ENCODE assay signal across 8 mouse cellular contexts in the genomic region with DNA sequence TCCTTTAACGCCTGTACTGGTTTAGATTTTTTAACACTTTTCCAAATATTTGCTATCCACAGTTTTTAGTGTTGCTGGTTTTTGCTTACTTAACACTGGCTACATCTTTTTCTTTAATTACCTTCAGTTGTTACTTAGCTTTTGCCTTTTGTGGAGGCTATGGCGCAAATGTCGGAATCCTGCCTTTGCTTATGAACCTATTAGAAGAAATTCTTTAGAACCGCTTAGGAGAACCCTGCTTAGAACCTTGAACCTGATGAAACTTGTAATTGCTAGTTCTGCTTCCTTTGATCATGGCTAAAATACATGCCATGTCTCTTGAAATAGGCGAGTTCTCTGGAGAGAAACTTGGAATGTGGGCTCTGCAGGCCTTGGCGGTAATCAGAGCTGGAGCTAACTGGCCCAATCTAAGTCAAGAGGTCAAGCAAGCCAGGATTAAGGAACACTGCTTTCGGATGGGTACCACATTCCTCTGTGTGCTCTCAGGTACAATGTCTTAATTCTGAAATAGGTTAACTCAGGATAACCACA. TPM values are rescaled to one million over a fixed set of nuclear protein-coding genes. Genes with fewer than 3 reads are reported as not detected.
A peak's percentile ranks its signal among the peaks of the same experiment; 100 is the strongest.
DNase-seq lines count a peak whose midpoint lies in the region; ATAC-seq and TF ChIP-seq lines count a peak whose summit lies in the region.

No protein-coding gene starts in this region.

- H3K27ac ChIP-seq in heart, embryonic 14.5 days (replicated peaks in 1 of 2; ENCODE audit: control insufficient read depth in 1 of 2, insufficient read depth in 1 of 2, low read depth in 2 of 2, low read length in 2 of 2) = peak overlapping the region; percentile 61 to 67
- peak overlapping the region; percentile 70 for H3K27ac ChIP-seq in hindbrain, postnatal 0 days

- no peaks in the 10 kb centered on the region for H3K9me3 ChIP-seq in heart, embryonic 14.5 days (ENCODE audit: control insufficient read depth, low read length)
- H3K9me3 ChIP-seq in hindbrain, postnatal 0 days (ENCODE audit: low read length) = no peaks in the 10 kb centered on the region

- peak overlapping the region; percentile 18 to 44 for H3K4me3 ChIP-seq in heart, embryonic 14.5 days (ENCODE audit: control insufficient read depth in 1 of 2, insufficient read depth in 1 of 2, low read depth in 1 of 2, low read length in 2 of 2)
- H3K4me3 ChIP-seq in hindbrain, postnatal 0 days (ENCODE audit: low read length) = peak overlapping the region; percentile 32

- no peaks in the 10 kb centered on the region for H3K36me3 ChIP-seq in heart, embryonic 14.5 days (ENCODE audit: control insufficient read depth, insufficient read depth, low read length)
- H3K36me3 ChIP-seq in hindbrain, postnatal 0 days (ENCODE audit: insufficient read depth, low read length) = no peaks in the 10 kb centered on the region

- no peak for TF ChIP-seq CTCF in hindbrain, postnatal 0 days (IDR thresholded peaks at IDR 0.05; ENCODE audit: low read depth)

- peak overlapping the region; percentile 70 for H3K4me2 ChIP-seq in heart, embryonic 14.5 days (ENCODE audit: low read length)
- H3K4me2 ChIP-seq in hindbrain, postnatal 0 days (ENCODE audit: low read depth, low read length) = peak overlapping the region; percentile 52

- no peaks in the 10 kb centered on the region for H3K27me3 ChIP-seq in heart, embryonic 14.5 days (ENCODE audit: control insufficient read depth, insufficient read depth, low read length)
- no peaks in the 10 kb centered on the region for H3K27me3 ChIP-seq in hindbrain, postnatal 0 days (ENCODE audit: insufficient read depth, low read length)

- DNase-seq in heart, postnatal 10 days = no peak
- peak; percentile 79 for DNase-seq in embryo, embryonic 10.5 days (ENCODE audit: low spot score)
- no peak for DNase-seq in hindbrain, postnatal 0 days (ENCODE audit: low spot score)
- DNase-seq in neural tube, embryonic 10.5 days (ENCODE audit: extremely low spot score, low spot score) = peak; percentile 52
- DNase-seq in urinary bladder, postnatal 14 days (ENCODE audit: low spot score) = no peak
- DNase-seq in right cerebral cortex, adult 18-20 months = no peak
- DNase-seq in cerebellum, postnatal 4 days (ENCODE audit: low spot score in 2 of 2) = no peak

- no peak for ATAC-seq in heart, embryonic 14.5 days (ENCODE audit: insufficient number of reproducible peaks, insufficient read depth, low FRiP score, low read depth)
- ATAC-seq in hindbrain, postnatal 0 days = no peak

- peak overlapping the region; percentile 79 for H3K9ac ChIP-seq in heart, embryonic 14.5 days (ENCODE audit: low read length)
- H3K9ac ChIP-seq in hindbrain, postnatal 0 days (replicated peaks; ENCODE audit: low read length) = peak overlapping the region; percentile 42; the same call in 1 of the 2 replicates

- H3K4me1 ChIP-seq in heart, embryonic 14.5 days (ENCODE audit: control insufficient read depth in 2 of 2, insufficient read depth in 2 of 2, low read length in 2 of 2) = peaks cover 3 to 18% of the 10 kb centered on the region in 2 experiments; a peak in 3 of 4 replicates
- 0 out of 2 replicates have a peak, but pooled peaks cover 3% of the 10 kb centered on the region for H3K4me1 ChIP-seq in hindbrain, postnatal 0 days (ENCODE audit: insufficient read depth, low read length)

- 26% methylated on average over 7 of the region's 7 CpGs for WGBS in heart, embryonic 14.5 days
- 8% methylated on average over 7 of the region's 7 CpGs for whole genome bisulfite sequencing in hindbrain, postnatal 0 days

- intact Hi-C loops in heart, postnatal 10 days (cut with DNase I) = no loop called here

RNA-seq across cellular contexts. Expression of a gene that starts 0.9 kb away (rescaled TPM):
- 2.2 and 3.7 TPM in 2 replicates for polyA plus RNA-seq in heart, embryonic 14.5 days (2014; fragmentation: Nextera tagmentation; extraction: Ambion mirVana)
- total RNA-seq in heart, postnatal 10 days (2021) = 10 to 100 TPM; 26.2 to 30.6 TPM
- total RNA-seq in hindbrain, postnatal 0 days (2014; rRNA removed) = 173 and 207 TPM in 2 replicates
- polyA plus RNA-seq in hindbrain, postnatal 0 days (2015; fragmentation: Nextera tagmentation; extraction: Ambion mirVana) = 0.96 and 1.4 TPM in 2 replicates

RNA-seq across cellular contexts. Expression of a gene that starts 2.2 kb away (rescaled TPM):
- polyA plus RNA-seq in heart, embryonic 14.5 days (2014; fragmentation: Nextera tagmentation; extraction: Ambion mirVana) = 0.44 and 0.53 TPM in 2 replicates
- total RNA-seq in heart, postnatal 10 days (2021) = 10 to 100 TPM; 32.3 to 37.7 TPM
- 636 and 885 TPM in 2 replicates for total RNA-seq in hindbrain, postnatal 0 days (2014; rRNA removed)
- polyA plus RNA-seq in hindbrain, postnatal 0 days (2015; fragmentation: Nextera tagmentation; extraction: Ambion mirVana) = 0.69 TPM in 1 of 2 replicates, not detected in the other

RNA-seq across cellular contexts. Expression of a gene that starts 2.4 kb away (rescaled TPM):
- 0.61 and 3.7 TPM in 2 replicates for polyA plus RNA-seq in heart, embryonic 14.5 days (2014; fragmentation: Nextera tagmentation; extraction: Ambion mirVana)
- 100 to 1,000 TPM; 116 to 129 TPM for total RNA-seq in heart, postnatal 10 days (2021)
- total RNA-seq in hindbrain, postnatal 0 days (2014; rRNA removed) = 695 and 1,354 TPM in 2 replicates
- 1.3 and 2.4 TPM in 2 replicates for polyA plus RNA-seq in hindbrain, postnatal 0 days (2015; fragmentation: Nextera tagmentation; extraction: Ambion mirVana)

RNA-seq across cellular contexts. Expression of a gene that starts 5.0 kb away (rescaled TPM):
- polyA plus RNA-seq in heart, embryonic 14.5 days (2014; fragmentation: Nextera tagmentation; extraction: Ambion mirVana) = 38.6 and 49.0 TPM in 2 replicates
- 100 to 1,000 TPM; 167 to 189 TPM for total RNA-seq in heart, postnatal 10 days (2021)
- 1,614 and 2,187 TPM in 2 replicates for total RNA-seq in hindbrain, postnatal 0 days (2014; rRNA removed)
- 36.9 and 39.6 TPM in 2 replicates for polyA plus RNA-seq in hindbrain, postnatal 0 days (2015; fragmentation: Nextera tagmentation; extraction: Ambion mirVana)

RNA-seq across cellular contexts. Expression of a gene that starts 5.2 kb away (rescaled TPM):
- 3.7 and 6.2 TPM in 2 replicates for polyA plus RNA-seq in heart, embryonic 14.5 days (2014; fragmentation: Nextera tagmentation; extraction: Ambion mirVana)
- 100 to 1,000 TPM; 285 to 300 TPM for total RNA-seq in heart, postnatal 10 days (2021)
- 1,151 and 1,635 TPM in 2 replicates for total RNA-seq in hindbrain, postnatal 0 days (2014; rRNA removed)
- polyA plus RNA-seq in hindbrain, postnatal 0 days (2015; fragmentation: Nextera tagmentation; extraction: Ambion mirVana) = 2.6 and 5.2 TPM in 2 replicates

Comparison
In these comparisons a context has a peak if more than half of its experiments do, and no peak if none do; other contexts are left out.
1. DNase-seq: peak in embryo, embryonic 10.5 days (single experiment) and neural tube, embryonic 10.5 days (single experiment); none in heart, postnatal 10 days (0 of 2), hindbrain, postnatal 0 days (single experiment), urinary bladder, postnatal 14 days (single experiment), right cerebral cortex, adult 18-20 months (single experiment) and cerebellum, postnatal 4 days (0 of 2).
2. RNA of a gene that starts 2.2 kb away (total RNA-seq): 636 to 885 TPM in hindbrain, postnatal 0 days; 32.3 to 37.7 TPM in heart, postnatal 10 days; every median in the first group is over 10 times any median in the second.